Mouse (Mus musculus) brain, adult 2 months (tissue): ENCODE measurements at regions not wholly inside any gene's neighbourhood (a gene's known extent, or its start where the extent isn't known, plus 50 kb on each side); places are given as distances from the start of the nearest gene placed in this dataset.

ENCODE experiments used
- DNase-seq: peaks from one replicate; pipeline ENCODE4 v3.0.0; 2011; ENCODE audit warnings: low read depth, low spot score

- peak; percentile 33 for DNase-seq
Measured at GRCm38 (mm10) chr7:93646658-93647057, 567.0 kb downstream of the Fam181b start.

- DNase-seq: no peak
Measured at GRCm38 (mm10) chr7:93665805-93666204, 586.1 kb downstream of the Fam181b start.

- peak; percentile 34 for DNase-seq
Measured at GRCm38 (mm10) chr7:93671827-93672226, 592.2 kb downstream of the Fam181b start.

- DNase-seq: no peak
Measured at GRCm38 (mm10) chr7:93672496-93672895, 592.8 kb downstream of the Fam181b start.
